Mouse (Mus musculus) spleen, adult 2 months (tissue): ENCODE data around the gene Prdx5.

Source experiments
- CTCF ChIP-seq: fragments of 200-500 bp; IDR thresholded peaks from 2 replicates; pipeline ENCODE4 v1.5.1; 2011; ENCODE audit warnings: mild to moderate bottlenecking, inconsistent platforms; ENCODE audit not compliant: insufficient read depth, insufficient read length, insufficient replicate concordance; ENCODE audit errors: extremely low read depth
- POLR2A ChIP-seq: fragments of 200-500 bp; IDR thresholded peaks from 2 replicates; pipeline ENCODE4 v1.6.1; 2011; ENCODE audit warnings: low read depth, low read length, inconsistent platforms

DNA sequence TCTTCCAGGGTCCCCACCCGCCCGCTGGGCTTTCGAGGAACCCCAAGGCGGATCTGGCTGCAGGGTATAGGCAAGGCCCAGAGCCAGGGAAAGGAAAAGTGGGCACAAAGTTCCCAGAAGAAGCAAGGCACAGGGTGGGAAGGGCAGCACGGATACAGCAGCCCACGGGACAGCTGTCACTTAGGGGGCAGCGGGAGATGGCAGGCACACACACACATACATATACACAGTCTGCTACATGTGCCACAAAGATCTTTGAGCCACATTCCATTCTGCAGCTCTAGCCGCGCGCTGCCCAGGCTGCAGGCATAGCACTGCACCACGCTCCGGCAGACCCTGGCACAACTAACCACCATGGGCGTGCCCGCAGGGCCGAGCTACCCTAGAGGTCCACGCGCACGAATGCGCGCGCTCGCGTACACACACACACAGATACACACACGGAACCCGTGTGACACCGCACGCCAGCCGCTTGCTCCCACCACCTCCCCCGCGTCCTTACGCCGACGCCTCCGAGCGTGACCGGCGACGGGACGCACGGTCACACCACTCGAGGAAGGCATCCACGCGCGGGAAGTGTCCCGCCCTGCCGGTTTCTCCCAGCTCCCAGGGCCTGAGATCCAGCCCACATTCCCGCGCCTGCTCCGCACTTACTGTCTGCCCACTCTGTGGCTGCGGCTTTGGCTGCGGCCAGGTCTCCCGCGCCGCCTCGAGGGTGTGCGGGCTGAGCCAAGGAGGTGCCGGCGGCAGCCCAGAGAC is 23.7 kb upstream of the Prdx5 start:
- TF ChIP-seq CTCF (no peak), POLR2A (no peak)
